Mouse (Mus musculus) hindbrain, embryonic 11.5 days (tissue): Measurements from ENCODE around the gene Scnm1. TPM values are rescaled to one million over a fixed set of nuclear protein-coding genes. Genes with fewer than 3 reads are reported as not detected.

Experiments used
- ATAC-seq: fragments of 200-750 bp; cut with Nextera tagmentation; 2 replicates; pipeline ENCODE4 v1.8.0; 2017; ENCODE audit warnings: mild to moderate bottlenecking, moderate TSS enrichment, moderate library complexity; ENCODE audit not compliant: low FRiP score
- DNase-seq: peaks from one replicate; pipeline ENCODE4 v3.0.0-alpha.2; 2015; ENCODE audit warnings: low spot score
- H3K27ac ChIP-seq: fragments of 300-500 bp; sonication (generic); 2 replicates; pipeline ENCODE4 v1.5.1; 2014; ENCODE audit warnings: mild to moderate bottlenecking, low read depth, low read length
- H3K27me3 ChIP-seq: fragments of 300-500 bp; sonication (generic); 2 replicates; pipeline ENCODE4 v1.6.1; 2014; ENCODE audit warnings: mild to moderate bottlenecking, low read length, moderate library complexity, mixed read lengths; ENCODE audit not compliant: control insufficient read depth, insufficient read depth
- H3K36me3 ChIP-seq: fragments of 300-500 bp; sonication (generic); 2 replicates; pipeline ENCODE4 v1.6.1; 2014; ENCODE audit warnings: mild to moderate bottlenecking, low read length, moderate library complexity, mixed read lengths; ENCODE audit not compliant: control insufficient read depth, insufficient read depth
- H3K4me1 ChIP-seq: fragments of 300-500 bp; sonication (generic); replicated peaks from 2 replicates; pipeline ENCODE4 v1.6.1; 2014; ENCODE audit warnings: low read length, mixed read lengths; ENCODE audit not compliant: control insufficient read depth, insufficient read depth
- H3K4me2 ChIP-seq: fragments of 300-500 bp; sonication (generic); replicated peaks from 2 replicates; pipeline ENCODE4 v1.6.1; 2014; ENCODE audit warnings: mild to moderate bottlenecking, low read depth, low read length
- H3K4me3 ChIP-seq: fragments of 300-500 bp; sonication (generic); 2 replicates; pipeline ENCODE4 v1.5.1; 2014; ENCODE audit warnings: low read depth, low read length
- H3K9ac ChIP-seq: fragments of 300-500 bp; sonication (generic); 2 replicates; pipeline ENCODE4 v1.6.1; 2014; ENCODE audit warnings: low read depth, low read length
- H3K9me3 ChIP-seq: fragments of 300-500 bp; sonication (generic); 2 replicates; pipeline ENCODE4 v1.6.1; 2016; ENCODE audit warnings: low read length; ENCODE audit not compliant: control insufficient read depth
- WGBS: fragments of 180-500 bp; shearing (Covaris S2); extraction: QIAGEN DNeasy Blood & Tissue Kit; methylation state at CpG from one replicate; pipeline ENCODE4 v1.1.7; 2014; 5-methylcytosine and 5-hydroxymethylcytosine counted together
- polyA plus RNA-seq: library from polyadenylated mRNA; unstranded; fragments of >200 nt; fragmentation: Nextera tagmentation; extraction: Ambion mirVana; gene quantifications from 2 replicates; pipeline ENCODE4 v1.2.1, GENCODE M21; 2014

Scnm1 gene
- polyA plus RNA-seq, 1 experiment from 2014 or later: 83.2 TPM

GRCm38 (mm10) chr3:95161041-95161551 lies 27.3 kb upstream of the Scnm1 start:
- H3K27me3 ChIP-seq: peaks cover 2% of the 10 kb centered on the region; the same call in 1 of the 2 replicates
- H3K36me3 ChIP-seq: no peaks in the 10 kb centered on the region
- DNase-seq: peak; percentile 61
- H3K4me3 ChIP-seq: peak overlapping the region; percentile 85
- peaks cover 14% of the 10 kb centered on the region for H3K4me1 ChIP-seq
- under 1% methylated on average over 30 of the region's 30 CpGs for WGBS
- peak overlapping the region; percentile 79 for H3K27ac ChIP-seq
- peak overlapping the region; percentile 82 for H3K9ac ChIP-seq
- no peaks in the 10 kb centered on the region for H3K9me3 ChIP-seq
- peak overlapping the region; percentile 70 for H3K4me2 ChIP-seq
- peak; percentile 22 for ATAC-seq

- peaks cover 14% of the 10 kb centered on the region for H3K4me1 ChIP-seq
- under 1% methylated on average over 62 of the region's 66 CpGs for WGBS
- ATAC-seq: peak; percentile 95
Measured at GRCm38 (mm10) chr3:95159987-95160963, 26.5 kb upstream of the Scnm1 start, which contains the start of gene Sema6c. TSS of gene Sema6c (plus strand) at chr3:95160457.

GRCm38 (mm10) chr3:95159511-95159986 lies 25.7 kb upstream of the Scnm1 start:
- Histone ChIP-seq H3K4me1 (peaks cover 14% of the 10 kb centered on the region), H3K4me3 (peak overlapping the region; percentile 85), H3K27ac (no peak overlapping the region), H3K9me3 (no peaks in the 10 kb centered on the region), H3K4me2 (peak overlapping the region; percentile 70), H3K9ac (peak overlapping the region; percentile 82), H3K27me3 (peaks cover 2% of the 10 kb centered on the region; the same call in 1 of the 2 replicates), H3K36me3 (no peaks in the 10 kb centered on the region)
- WGBS: 18% methylated on average over 8 of the region's 8 CpGs
- ATAC-seq (no peak), DNase-seq (no peak)

More at GRCm38 (mm10) chr3:95159987-95160963, 26.5 kb upstream of the Scnm1 start, which contains the start of gene Sema6c:
- Histone ChIP-seq H3K27me3 (peaks cover 2% of the 10 kb centered on the region; the same call in 1 of the 2 replicates), H3K27ac (peak within 1 kb of the TSS; percentile 79), H3K4me3 (peak within 1 kb of the TSS; percentile 85), H3K9ac (peak within 1 kb of the TSS; percentile 82), H3K36me3 (no peaks in the 10 kb centered on the region), H3K4me2 (peak within 1 kb of the TSS; percentile 70), H3K9me3 (no peaks in the 10 kb centered on the region)
- peak; percentile 94 for DNase-seq

GRCm38 (mm10) chr3:95153874-95154273 lies 20.1 kb upstream of the Scnm1 start:
- Histone ChIP-seq H3K4me3 (no peak overlapping the region), H3K4me2 (no peak overlapping the region), H3K27ac (no peak overlapping the region), H3K36me3 (no peaks in the 10 kb centered on the region), H3K9me3 (no peaks in the 10 kb centered on the region), H3K27me3 (no peaks in the 10 kb centered on the region; the same call in 1 of the 2 replicates), H3K9ac (no peak overlapping the region), H3K4me1 (no peaks in the 10 kb centered on the region)
- WGBS: 57% methylated on average over 4 of the region's 4 CpGs
- ATAC-seq: no peak
- DNase-seq: peak; percentile 35

- H3K27ac ChIP-seq: no peak overlapping the region
- no peaks in the 10 kb centered on the region for H3K27me3 ChIP-seq
- H3K9ac ChIP-seq: no peak overlapping the region
- no peak for ATAC-seq
- no peaks in the 10 kb centered on the region for H3K9me3 ChIP-seq
- no peak overlapping the region for H3K4me2 ChIP-seq
- no peak for DNase-seq
- H3K4me1 ChIP-seq: no peaks in the 10 kb centered on the region
- H3K4me3 ChIP-seq: no peak overlapping the region
- WGBS: 43% methylated on average over 3 of the region's 3 CpGs
- no peaks in the 10 kb centered on the region for H3K36me3 ChIP-seq
Measured at GRCm38 (mm10) chr3:95147924-95148323, 14.1 kb upstream of the Scnm1 start.

DNA sequence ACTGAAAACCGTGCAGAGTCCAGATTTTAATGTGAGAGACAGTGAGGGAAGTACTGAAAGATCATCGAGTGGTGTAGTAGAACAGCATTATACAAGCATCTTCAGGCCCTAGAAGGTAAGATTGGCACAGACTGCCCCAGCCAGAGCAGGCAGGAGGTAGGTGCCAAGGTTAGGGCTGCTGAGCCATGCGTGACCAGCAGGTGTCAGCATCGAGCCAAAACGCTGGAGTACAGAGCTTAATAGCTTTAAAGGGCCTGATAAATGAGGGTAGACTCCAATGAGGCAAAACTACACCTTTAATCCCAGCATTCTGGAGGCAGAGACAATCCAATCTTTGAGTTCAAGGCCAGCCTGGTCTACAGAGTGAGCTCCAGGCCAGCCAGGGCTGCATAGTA lies 8.8 kb upstream of the Scnm1 start:
- H3K4me1 ChIP-seq: no peaks in the 10 kb centered on the region
- no peak overlapping the region for H3K27ac ChIP-seq
- no peaks in the 10 kb centered on the region for H3K27me3 ChIP-seq
- H3K4me3 ChIP-seq: no peak overlapping the region
- peak; percentile 92 for DNase-seq
- ATAC-seq: peak; percentile 75
- H3K4me2 ChIP-seq: no peak overlapping the region
- H3K9me3 ChIP-seq: no peaks in the 10 kb centered on the region
- no peaks in the 10 kb centered on the region for H3K36me3 ChIP-seq
- no peak overlapping the region for H3K9ac ChIP-seq
- WGBS: 9% methylated on average over 5 of the region's 5 CpGs

- H3K36me3 ChIP-seq: no peaks in the 10 kb centered on the region
- ATAC-seq: no peak
Measured at GRCm38 (mm10) chr3:95141952-95142616, 8.3 kb upstream of the Scnm1 start, which contains the start of gene Tnfaip8l2. TSS of gene Tnfaip8l2 (minus strand) at chr3:95142360.

DNA sequence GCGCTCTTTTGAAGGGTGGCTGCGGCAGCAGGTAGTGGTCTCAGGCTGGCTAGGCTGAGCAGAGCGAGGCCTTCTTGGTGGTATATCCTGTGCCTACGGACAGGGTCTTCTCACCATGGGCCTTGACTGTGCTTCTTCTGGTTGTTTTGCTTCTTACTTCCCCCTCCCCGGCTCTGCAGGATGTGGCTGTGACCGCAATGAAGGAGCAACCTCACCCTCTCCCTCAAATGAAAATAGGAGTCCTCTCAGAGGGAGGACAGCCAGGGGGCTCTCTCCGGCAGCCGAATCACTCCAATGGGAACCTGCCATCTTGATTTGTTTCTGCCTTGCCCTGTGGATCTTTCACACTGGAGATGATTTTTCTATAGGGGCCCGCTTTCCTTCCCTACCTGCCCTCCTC lies 7.7 kb upstream of the Scnm1 start:
- H3K4me1 ChIP-seq: no peaks in the 10 kb centered on the region
- DNase-seq (no peak), ATAC-seq (no peak)
- no peak overlapping the region for H3K4me2 ChIP-seq
- 94% methylated on average over 9 of the region's 9 CpGs for WGBS
- H3K27ac ChIP-seq: no peak overlapping the region
- no peak overlapping the region for H3K4me3 ChIP-seq
- H3K27me3 ChIP-seq: no peaks in the 10 kb centered on the region
- no peaks in the 10 kb centered on the region for H3K36me3 ChIP-seq
- no peaks in the 10 kb centered on the region for H3K9me3 ChIP-seq
- no peak overlapping the region for H3K9ac ChIP-seq

More at GRCm38 (mm10) chr3:95141952-95142616, 8.3 kb upstream of the Scnm1 start, which contains the start of gene Tnfaip8l2:
- H3K27me3 ChIP-seq: no peaks in the 10 kb centered on the region
- no peaks in the 10 kb centered on the region for H3K4me1 ChIP-seq
- H3K9ac ChIP-seq: no peak within 1 kb of the TSS
- H3K4me3 ChIP-seq: no peak within 1 kb of the TSS
- H3K4me2 ChIP-seq: no peak within 1 kb of the TSS
- WGBS: 85% methylated on average over 10 of the region's 10 CpGs
- DNase-seq: no peak
- no peak within 1 kb of the TSS for H3K27ac ChIP-seq
- no peaks in the 10 kb centered on the region for H3K9me3 ChIP-seq
